Mouse (Mus musculus) MEL (cell line): ENCODE results near the gene Arhgap29.

Source experiments
- BHLHE40 ChIP-seq: IDR thresholded peaks from 2 replicates; pipeline ENCODE4 v1.6.1; 2012; ENCODE audit warnings: low read depth, mild to moderate bottlenecking, inconsistent platforms, low read length, improper control_type of control experiment, borderline replicate concordance
- CTCF ChIP-seq, 3 experiments: IDR thresholded peaks in 2 of 3; conservative IDR thresholded peaks in 1 of 3; 2 replicates each; pipeline ENCODE4 v1.5.1; 2011 to 2012; ENCODE audit warnings: low read length in 3 of 3, low read depth in 2 of 3, mild to moderate bottlenecking in 2 of 3, improper control_type of control experiment in 1 of 3, inconsistent platforms in 1 of 3, mixed read lengths in 1 of 3, moderate library complexity in 1 of 3; ENCODE audit not compliant: control insufficient read depth in 1 of 3, insufficient read depth in 1 of 3, poor library complexity in 1 of 3, severe bottlenecking in 1 of 3
- EP300 ChIP-seq, 2 experiments: IDR thresholded peaks; 2 replicates each; pipeline ENCODE4 v1.6.1; 2011; ENCODE audit warnings: improper control_type of control experiment in 2 of 2, low read length in 2 of 2, low read depth in 1 of 2, mild to moderate bottlenecking in 1 of 2
- POLR2A ChIP-seq, 2 experiments: IDR thresholded peaks; 2 replicates each; pipeline ENCODE4 v1.6.1; 2011 to 2012; ENCODE audit warnings: low read length in 2 of 2, mild to moderate bottlenecking in 2 of 2, control low read depth in 1 of 2, improper control_type of control experiment in 1 of 2, low read depth in 1 of 2, moderate library complexity in 1 of 2; ENCODE audit not compliant: control insufficient read depth in 1 of 2, insufficient read depth in 1 of 2, poor library complexity in 1 of 2

DNA sequence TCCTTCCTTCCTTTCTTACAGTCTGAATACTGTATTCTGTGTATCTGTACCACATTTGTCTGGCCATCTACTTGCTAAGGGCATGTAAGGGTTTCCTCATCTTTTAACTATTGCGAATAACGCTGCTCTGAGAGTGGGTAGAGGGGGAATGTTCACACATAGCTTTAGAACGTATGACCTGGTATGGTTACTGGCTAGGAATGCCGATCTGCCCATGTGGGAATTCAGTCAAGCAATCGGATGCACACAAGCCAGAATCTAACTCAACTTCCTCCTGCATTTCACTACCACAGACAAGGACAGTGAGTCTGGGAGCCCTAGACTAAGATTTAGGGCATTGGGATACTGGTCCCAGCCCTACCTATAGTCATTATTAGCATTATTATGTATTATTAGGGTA, 49.6 kb upstream of the Arhgap29 start:
- TF ChIP-seq BHLHE40 (no peak), POLR2A (IDR thresholded peaks at IDR 0.05; ENCODE audit: control insufficient read depth in 1 of 2, insufficient read depth in 1 of 2, low read depth in 1 of 2, low read length in 2 of 2, poor library complexity in 1 of 2) (no peak), CTCF (IDR thresholded peaks at IDR 0.05 in 2 of 3, conservative IDR thresholded peaks at IDR 0.05 in 1 of 3; ENCODE audit: control insufficient read depth in 1 of 3, insufficient read depth in 1 of 3, low read depth in 2 of 3, low read length in 3 of 3, poor library complexity in 1 of 3, severe bottlenecking in 1 of 3) (no peak), EP300 (IDR thresholded peaks at IDR 0.05; ENCODE audit: low read depth in 1 of 2, low read length in 2 of 2) (no peak)
